In genomic region chr17:67731096-67731495, GRCm38 (mm10) we compare ENCODE assay signal across 26 mouse cellular contexts. TPM values are rescaled to one million over a fixed set of nuclear protein-coding genes. Genes with fewer than 3 reads are reported as not detected.
DNase-seq lines count a peak whose midpoint lies in the region; ATAC-seq and TF ChIP-seq lines count a peak whose summit lies in the region.
"Had no signal": no experiment of that assay in that cellular context is flagged by ENCODE, and none has a peak within 500 bp of the region (broad histone marks: within the 10 kb centered on the region; RNA-seq: fewer than 3 reads in every experiment).

No protein-coding gene starts in this region.

- no peak overlapping the region for H3K9ac ChIP-seq in heart, embryonic 14.5 days (ENCODE audit: low read length)
- H3K9ac ChIP-seq in heart, adult 2 months (ENCODE audit: low read depth, low read length) = no peak overlapping the region
- H3K9ac ChIP-seq in liver, postnatal 0 days (replicated peaks) = no peak overlapping the region
- H3K9ac ChIP-seq in kidney, postnatal 0 days (ENCODE audit: low read depth, low read length) = no peak overlapping the region
- H3K9ac ChIP-seq in stomach, postnatal 0 days (ENCODE audit: low read length) = no peak overlapping the region
- H3K9ac ChIP-seq: embryonic facial prominence, embryonic 13.5 days; forebrain, embryonic 13.5 days; hindbrain, embryonic 14.5 days; liver, embryonic 13.5 days; lung, embryonic 15.5 days had no signal

- TF ChIP-seq POLR2A in heart, adult 2 months (IDR thresholded peaks at IDR 0.05; ENCODE audit: insufficient read depth, low read depth, low read length) = no peak
- no peak for TF ChIP-seq POLR2A in lung, adult 2 months (IDR thresholded peaks at IDR 0.05; ENCODE audit: borderline replicate concordance, extremely low read depth, low read depth, low read length)

- no peak for TF ChIP-seq EP300 in heart, adult 2 months (IDR thresholded peaks at IDR 0.05; ENCODE audit: insufficient read depth, low read depth, low read length)
- TF ChIP-seq EP300 in liver, postnatal 0 days (IDR thresholded peaks at IDR 0.05; ENCODE audit: low read depth) = no peak
- no peak for TF ChIP-seq EP300 in stomach, postnatal 0 days (optimal IDR thresholded peaks at IDR 0.05)

- no peak for TF ChIP-seq CTCF in heart, adult 2 months (IDR thresholded peaks at IDR 0.05)
- TF ChIP-seq CTCF in liver, postnatal 0 days (IDR thresholded peaks at IDR 0.05; ENCODE audit: low read depth) = no peak
- no peak for TF ChIP-seq CTCF in kidney, postnatal 0 days (IDR thresholded peaks at IDR 0.05; ENCODE audit: low read depth)
- no peak for TF ChIP-seq CTCF in stomach, postnatal 0 days (IDR thresholded peaks at IDR 0.05; ENCODE audit: low read depth)
- no peak for TF ChIP-seq CTCF in lung, adult 2 months (IDR thresholded peaks at IDR 0.05; ENCODE audit: insufficient read depth, low read length)

- no peak overlapping the region for H3K27ac ChIP-seq in heart, embryonic 14.5 days (replicated peaks in 1 of 2; ENCODE audit: control insufficient read depth in 1 of 2, insufficient read depth in 1 of 2, low read depth in 2 of 2, low read length in 2 of 2)
- no peak overlapping the region for H3K27ac ChIP-seq in heart, adult 2 months
- H3K27ac ChIP-seq in liver, postnatal 0 days (ENCODE audit: low read depth) = 0 out of 2 replicates have a peak overlapping the region, but pooled peaks have one; percentile 1
- H3K27ac ChIP-seq in kidney, postnatal 0 days = peak overlapping the region; percentile 80
- H3K27ac ChIP-seq in stomach, postnatal 0 days (replicated peaks) = no peak overlapping the region
- H3K27ac ChIP-seq: embryonic facial prominence, embryonic 13.5 days; forebrain, embryonic 13.5 days; gastrocnemius, adult 2 months; hindbrain, embryonic 14.5 days; liver, embryonic 13.5 days; lung, embryonic 15.5 days had no signal

- peaks cover 13 to 16% of the 10 kb centered on the region in 2 experiments for H3K4me1 ChIP-seq in heart, embryonic 14.5 days (ENCODE audit: control insufficient read depth in 2 of 2, insufficient read depth in 2 of 2, low read length in 2 of 2)
- H3K4me1 ChIP-seq in heart, adult 2 months (ENCODE audit: control insufficient read depth, insufficient read depth, low read length) = no peaks in the 10 kb centered on the region
- peaks cover 6% of the 10 kb centered on the region; the same call in 1 of the 2 replicates for H3K4me1 ChIP-seq in liver, postnatal 0 days (ENCODE audit: insufficient read depth)
- H3K4me1 ChIP-seq in kidney, postnatal 0 days (replicated peaks; ENCODE audit: insufficient read depth, low read length) = 0 out of 2 replicates have a peak, but pooled peaks cover 13% of the 10 kb centered on the region
- H3K4me1 ChIP-seq in stomach, postnatal 0 days (replicated peaks; ENCODE audit: control insufficient read depth, insufficient read depth) = no peaks in the 10 kb centered on the region
- no peaks in the 10 kb centered on the region for H3K4me1 ChIP-seq in lung, adult 2 months (ENCODE audit: control insufficient read depth, insufficient read depth, low read length)
- H3K4me1 ChIP-seq: forebrain, embryonic 13.5 days; liver, embryonic 13.5 days had no signal

- no peak overlapping the region for H3K4me3 ChIP-seq in heart, embryonic 14.5 days (ENCODE audit: control insufficient read depth in 1 of 2, insufficient read depth in 1 of 2, low read depth in 1 of 2, low read length in 2 of 2)
- no peak overlapping the region for H3K4me3 ChIP-seq in heart, adult 2 months
- H3K4me3 ChIP-seq in liver, postnatal 0 days (ENCODE audit: low read depth, low read length) = no peak overlapping the region
- H3K4me3 ChIP-seq in kidney, postnatal 0 days (replicated peaks; ENCODE audit: low read depth, low read length) = no peak overlapping the region
- H3K4me3 ChIP-seq in stomach, postnatal 0 days (ENCODE audit: low read depth, low read length) = no peak overlapping the region
- H3K4me3 ChIP-seq in lung, adult 2 months (replicated peaks; ENCODE audit: extremely low read depth, low read depth, low read length) = no peak overlapping the region
- H3K4me3 ChIP-seq: embryonic facial prominence, embryonic 13.5 days; erythroblast, embryonic 14.5 days; forebrain, embryonic 13.5 days; gastrocnemius, adult 2 months; liver, embryonic 13.5 days; lung, embryonic 15.5 days had no signal

- no peaks in the 10 kb centered on the region for H3K36me3 ChIP-seq in heart, embryonic 14.5 days (ENCODE audit: control insufficient read depth, insufficient read depth, low read length)
- H3K36me3 ChIP-seq in heart, adult 2 months (ENCODE audit: control insufficient read depth, insufficient read depth, low read length) = no peaks in the 10 kb centered on the region
- no peaks in the 10 kb centered on the region for H3K36me3 ChIP-seq in liver, postnatal 0 days (replicated peaks; ENCODE audit: insufficient read depth, low read length)
- H3K36me3 ChIP-seq in kidney, postnatal 0 days (ENCODE audit: insufficient read depth, low read length) = no peaks in the 10 kb centered on the region
- H3K36me3 ChIP-seq in stomach, postnatal 0 days (ENCODE audit: control insufficient read depth, insufficient read depth, low read length) = no peaks in the 10 kb centered on the region
- H3K36me3 ChIP-seq: embryonic facial prominence, embryonic 13.5 days; liver, embryonic 13.5 days; lung, embryonic 15.5 days had no signal

- no peak for DNase-seq in heart, adult 2 months
- DNase-seq in liver, postnatal 0 days = no peak
- no peak for DNase-seq in liver
- no peak for DNase-seq in kidney, postnatal 0 days (ENCODE audit: low spot score)
- no peak for DNase-seq in stomach, postnatal 0 days (ENCODE audit: low spot score)
- DNase-seq in lung, adult 2 months = no peak
- DNase-seq: adrenal gland, postnatal 25 days; cerebellum, adult 8-10 months; cerebellum, postnatal 36 days; embryo, embryonic 11 days; gastrocnemius, adult 2 months; heart, postnatal 36 days; layer of hippocampus, postnatal 36 days; liver, embryonic 13.5 days; lung, postnatal 36 days; midbrain, embryonic 14.5 days; right cerebral cortex, postnatal 25 days; spleen, adult 18-20 months had no signal

- 53% methylated on average over 3 of the region's 3 CpGs for WGBS in heart, embryonic 14.5 days
- WGBS in heart, adult 2 months = 31% methylated on average over 3 of the region's 3 CpGs
- 38% methylated on average over 3 of the region's 3 CpGs for WGBS in liver, postnatal 0 days (ENCODE audit: insufficient replicate concordance)
- WGBS in kidney, postnatal 0 days = 48% methylated on average over 3 of the region's 3 CpGs
- WGBS in stomach, postnatal 0 days = 53% methylated on average over 3 of the region's 3 CpGs
- WGBS in lung, adult 2 months = 53% methylated on average over 3 of the region's 3 CpGs

- no peak for ATAC-seq in heart, embryonic 14.5 days (ENCODE audit: insufficient number of reproducible peaks, insufficient read depth, low FRiP score, low read depth)
- no peak for ATAC-seq in liver, postnatal 0 days
- no peak for ATAC-seq in kidney, postnatal 0 days (replicated peaks; ENCODE audit: low FRiP score, low read depth)
- no peak for ATAC-seq in stomach, postnatal 0 days (ENCODE audit: low FRiP score, low TSS enrichment)
- ATAC-seq: forebrain, embryonic 13.5 days; inflammation-experienced regulatory T-cells, adult 6 months had no signal

- H3K27me3 ChIP-seq in heart, embryonic 14.5 days (ENCODE audit: control insufficient read depth, insufficient read depth, low read length) = no peaks in the 10 kb centered on the region
- no peaks in the 10 kb centered on the region for H3K27me3 ChIP-seq in heart, adult 2 months (ENCODE audit: control insufficient read depth, insufficient read depth, low read length)
- no peaks in the 10 kb centered on the region for H3K27me3 ChIP-seq in liver, postnatal 0 days (ENCODE audit: insufficient read depth, low read length)
- H3K27me3 ChIP-seq in kidney, postnatal 0 days (ENCODE audit: insufficient read depth, low read length) = no peaks in the 10 kb centered on the region
- no peaks in the 10 kb centered on the region for H3K27me3 ChIP-seq in stomach, postnatal 0 days (ENCODE audit: control insufficient read depth, insufficient read depth, low read length)
- H3K27me3 ChIP-seq: embryonic facial prominence, embryonic 13.5 days; forebrain, embryonic 13.5 days; liver, embryonic 13.5 days; lung, embryonic 15.5 days had no signal

- H3K79me2 ChIP-seq in heart, adult 2 months (replicated peaks; ENCODE audit: control insufficient read depth, insufficient read depth, low read length) = no peaks in the 10 kb centered on the region

- no peaks in the 10 kb centered on the region for H3K9me3 ChIP-seq in heart, embryonic 14.5 days (ENCODE audit: control insufficient read depth, low read length)
- no peaks in the 10 kb centered on the region for H3K9me3 ChIP-seq in liver, postnatal 0 days (ENCODE audit: low read length)
- no peaks in the 10 kb centered on the region for H3K9me3 ChIP-seq in kidney, postnatal 0 days (replicated peaks; ENCODE audit: low read length)
- no peaks in the 10 kb centered on the region for H3K9me3 ChIP-seq in stomach, postnatal 0 days (ENCODE audit: control insufficient read depth, low read length)
- H3K9me3 ChIP-seq: embryonic facial prominence, embryonic 13.5 days; forebrain, embryonic 13.5 days; liver, embryonic 13.5 days; lung, embryonic 15.5 days had no signal

- intact Hi-C loops in heart, adult 2 months (cut with DNase I) = no loop called here

- 0 out of 2 replicates have a peak overlapping the region, but pooled peaks have one; percentile 42 for H3K4me2 ChIP-seq in heart, embryonic 14.5 days (ENCODE audit: low read length)
- no peak overlapping the region for H3K4me2 ChIP-seq in liver, postnatal 0 days (ENCODE audit: low read depth, low read length)
- H3K4me2 ChIP-seq in kidney, postnatal 0 days (ENCODE audit: low read length) = 0 out of 2 replicates have a peak overlapping the region, but pooled peaks have one; percentile 22
- no peak overlapping the region for H3K4me2 ChIP-seq in stomach, postnatal 0 days (replicated peaks; ENCODE audit: low read depth)
- H3K4me2 ChIP-seq: embryonic facial prominence, embryonic 13.5 days; forebrain, embryonic 13.5 days; hindbrain, embryonic 14.5 days; liver, embryonic 13.5 days; lung, embryonic 15.5 days had no signal

RNA-seq across cellular contexts. Expression of gene Lama1, which starts 34.0 kb away (rescaled TPM):
- polyA plus RNA-seq in heart, embryonic 14.5 days (2014; fragmentation: Nextera tagmentation; extraction: Ambion mirVana) = 0.50 and 0.84 TPM in 2 replicates
- total RNA-seq in heart, adult 2 months (2021) = under 1 TPM; 0.64 to 0.86 TPM
- polyA plus RNA-seq in heart, adult 2 months (2012; rRNA removed) = 0.02 and 0.26 TPM in 2 replicates
- polyA plus RNA-seq in liver, postnatal 0 days (2015; fragmentation: Nextera tagmentation; extraction: Ambion mirVana) = 0.34 and 0.72 TPM in 2 replicates
- polyA plus RNA-seq in kidney, postnatal 0 days (2015; fragmentation: Nextera tagmentation; extraction: Ambion mirVana) = 20.1 and 24.9 TPM in 2 replicates
- polyA plus RNA-seq in stomach, postnatal 0 days (2015; fragmentation: Nextera tagmentation; extraction: Ambion mirVana) = 0.76 and 1.0 TPM in 2 replicates
- polyA plus RNA-seq in lung, adult 2 months (2012; rRNA removed) = 0.17 and 0.63 TPM in 2 replicates
- total RNA-seq: megakaryocyte-erythroid progenitor cell, adult 5-6 weeks had no signal
- polyA plus RNA-seq: erythroblast, embryonic 14.5 days; inflammation-experienced regulatory T-cells, adult 6 months had no signal

Comparison
In these comparisons a context has a peak if more than half of its experiments do, and no peak if none do; other contexts are left out.
1. H3K27ac ChIP-seq: peak in liver, postnatal 0 days (single experiment) and kidney, postnatal 0 days (single experiment); none in heart, embryonic 14.5 days (0 of 2), heart, adult 2 months (single experiment) and stomach, postnatal 0 days (single experiment).
2. H3K4me2 ChIP-seq: peak in heart, embryonic 14.5 days (single experiment) and kidney, postnatal 0 days (single experiment); none in liver, postnatal 0 days (single experiment) and stomach, postnatal 0 days (single experiment).
3. RNA of gene Lama1, which starts 34.0 kb away (polyA plus RNA-seq): 20.1 to 24.9 TPM in kidney, postnatal 0 days; 0.50 to 0.84 TPM in heart, embryonic 14.5 days, 0.76 to 1.0 TPM in stomach, postnatal 0 days, 0.34 to 0.72 TPM in liver, postnatal 0 days, 0.17 to 0.63 TPM in lung, adult 2 months and 0.02 to 0.26 TPM in heart, adult 2 months; every median in the first group is over 10 times any median in the second.